Mouse (Mus musculus) neural tube, embryonic 12.5 days (tissue): ENCODE measurements around the gene U2af1l4. TPM values are rescaled to one million over a fixed set of nuclear protein-coding genes. Genes with fewer than 3 reads are reported as not detected.

Source experiments
- ATAC-seq: fragments of 200-750 bp; cut with Nextera tagmentation; 2 replicates; pipeline ENCODE4 v1.8.0; 2017; ENCODE audit warnings: low read depth, mild to moderate bottlenecking, moderate TSS enrichment, moderate library complexity; ENCODE audit not compliant: low FRiP score
- H3K27ac ChIP-seq: fragments of 300-500 bp; sonication (generic); 2 replicates; pipeline ENCODE4 v1.5.1; 2016
- H3K27me3 ChIP-seq: fragments of 300-500 bp; sonication (generic); replicated peaks from 2 replicates; pipeline ENCODE4 v1.6.1; 2016; ENCODE audit warnings: mild to moderate bottlenecking
- H3K36me3 ChIP-seq: fragments of 300-500 bp; sonication (generic); 2 replicates; pipeline ENCODE4 v1.6.1; 2016; ENCODE audit warnings: mild to moderate bottlenecking
- H3K4me1 ChIP-seq: fragments of 300-500 bp; sonication (generic); 2 replicates; pipeline ENCODE4 v1.6.1; 2016
- H3K4me2 ChIP-seq: fragments of 300-500 bp; sonication (generic); replicated peaks from 2 replicates; pipeline ENCODE4 v1.6.1; 2016; ENCODE audit warnings: mild to moderate bottlenecking
- H3K4me3 ChIP-seq: fragments of 300-500 bp; sonication (generic); 2 replicates; pipeline ENCODE4 v1.5.1; 2016
- H3K9ac ChIP-seq: fragments of 300-500 bp; sonication (generic); 2 replicates; pipeline ENCODE4 v1.6.1; 2016; ENCODE audit warnings: mild to moderate bottlenecking
- H3K9me3 ChIP-seq: fragments of 300-500 bp; sonication (generic); 2 replicates; pipeline ENCODE4 v1.6.1; 2016; ENCODE audit warnings: mild to moderate bottlenecking
- WGBS: fragments of 180-500 bp; shearing (Covaris S2); methylation state at CpG from one replicate; pipeline ENCODE4 v1.1.7; 2016; 5-methylcytosine and 5-hydroxymethylcytosine counted together
- polyA plus RNA-seq: library from polyadenylated mRNA; unstranded; fragments of >200 nt; fragmentation: Nextera tagmentation; extraction: Ambion mirVana; gene quantifications from 2 replicates; pipeline ENCODE4 v1.2.1, GENCODE M21; 2016

U2af1l4 gene
- polyA plus RNA-seq, 1 experiment from 2014 or later, result 87.9 TPM

- no peak overlapping the region for H3K9ac ChIP-seq
- H3K36me3 ChIP-seq, result peaks cover 29% of the 10 kb centered on the region
- 91% methylated on average over 18 of the region's 18 CpGs for WGBS
- no peak overlapping the region for H3K4me2 ChIP-seq
- H3K4me3 ChIP-seq, result no peak overlapping the region
- no peak for ATAC-seq
- H3K9me3 ChIP-seq, result no peaks in the 10 kb centered on the region
- peaks cover 28% of the 10 kb centered on the region for H3K4me1 ChIP-seq
- H3K27me3 ChIP-seq, result no peaks in the 10 kb centered on the region
- no peak overlapping the region for H3K27ac ChIP-seq
Observed at GRCm38 (mm10) chr7:30556894-30557536, 6.1 kb upstream of the U2af1l4 start.

- peak overlapping the region; percentile 97 for H3K4me2 ChIP-seq
- no peak overlapping the region for H3K4me3 ChIP-seq
- peaks cover 29% of the 10 kb centered on the region for H3K36me3 ChIP-seq
- no peaks in the 10 kb centered on the region for H3K27me3 ChIP-seq
- peaks cover 28% of the 10 kb centered on the region for H3K4me1 ChIP-seq
- no peak for ATAC-seq
- no peak overlapping the region for H3K27ac ChIP-seq
- WGBS, result 89% methylated on average over 13 of the region's 13 CpGs
- no peaks in the 10 kb centered on the region for H3K9me3 ChIP-seq
- H3K9ac ChIP-seq, result peak overlapping the region; percentile 70
Observed at GRCm38 (mm10) chr7:30557901-30558514, 5.1 kb upstream of the U2af1l4 start.

GRCm38 (mm10) chr7:30558656-30559442 lies 4.3 kb upstream of the U2af1l4 start:
- Histone ChIP-seq H3K4me2 (peak overlapping the region; percentile 97), H3K4me1 (peaks cover 23% of the 10 kb centered on the region), H3K27ac (no peak overlapping the region), H3K36me3 (peaks cover 29% of the 10 kb centered on the region), H3K4me3 (peak overlapping the region; percentile 57), H3K27me3 (no peaks in the 10 kb centered on the region), H3K9me3 (no peaks in the 10 kb centered on the region), H3K9ac (peak overlapping the region; percentile 70)
- WGBS, result 18% methylated on average over 12 of the region's 12 CpGs
- ATAC-seq, result no peak

- Histone ChIP-seq H3K4me3 (peak within 1 kb of the TSS; percentile 57), H3K36me3 (peaks cover 29% of the 10 kb centered on the region), H3K9ac (peak within 1 kb of the TSS; percentile 70), H3K4me1 (peaks cover 28% of the 10 kb centered on the region), H3K27ac (no peak within 1 kb of the TSS), H3K27me3 (no peaks in the 10 kb centered on the region), H3K9me3 (no peaks in the 10 kb centered on the region), H3K4me2 (peak within 1 kb of the TSS; percentile 97)
- peak; percentile 77 for ATAC-seq
- WGBS, result under 1% methylated on average over 20 of the region's 20 CpGs
Observed at GRCm38 (mm10) chr7:30559443-30559954, 3.6 kb upstream of the U2af1l4 start, which contains the start of gene Lin37. TSS of gene Lin37 (minus strand) at chr7:30559838.

GRCm38 (mm10) chr7:30560296-30560695 lies 2.8 kb upstream of the U2af1l4 start:
- H3K27me3 ChIP-seq, result no peaks in the 10 kb centered on the region
- no peak for ATAC-seq
- H3K4me1 ChIP-seq, result peaks cover 29% of the 10 kb centered on the region
- WGBS, result 70% methylated on average over 2 of the region's 2 CpGs
- H3K4me2 ChIP-seq, result peak overlapping the region; percentile 97
- H3K9ac ChIP-seq, result no peak overlapping the region
- peaks cover 27% of the 10 kb centered on the region for H3K36me3 ChIP-seq
- H3K27ac ChIP-seq, result no peak overlapping the region
- H3K4me3 ChIP-seq, result no peak overlapping the region
- no peaks in the 10 kb centered on the region for H3K9me3 ChIP-seq

GRCm38 (mm10) chr7:30562526-30563116 lies 480 bp upstream of the U2af1l4 start:
- Histone ChIP-seq H3K9ac (peak overlapping the region; percentile 55), H3K4me3 (peak overlapping the region; percentile 74), H3K4me1 (peaks cover 29% of the 10 kb centered on the region), H3K36me3 (peaks cover 26% of the 10 kb centered on the region), H3K9me3 (no peaks in the 10 kb centered on the region), H3K27me3 (no peaks in the 10 kb centered on the region), H3K4me2 (peak overlapping the region; percentile 81), H3K27ac (no peak overlapping the region)
- ATAC-seq, result no peak
- WGBS, result 3% methylated on average over 27 of the region's 27 CpGs

- 24% methylated on average over 6 of the region's 6 CpGs for WGBS
- Histone ChIP-seq H3K9ac (peak overlapping the region; percentile 70), H3K4me3 (peak overlapping the region; percentile 74), H3K27me3 (no peaks in the 10 kb centered on the region), H3K27ac (no peak overlapping the region), H3K4me1 (peaks cover 19% of the 10 kb centered on the region), H3K36me3 (peaks cover 35% of the 10 kb centered on the region), H3K9me3 (no peaks in the 10 kb centered on the region), H3K4me2 (peak overlapping the region; percentile 81)
- ATAC-seq, result no peak
Observed at GRCm38 (mm10) chr7:30563906-30564280, 792 bp downstream of the U2af1l4 start.

- Histone ChIP-seq H3K4me1 (peaks cover 17% of the 10 kb centered on the region), H3K4me2 (peak within 1 kb of the TSS; percentile 81; the same call in 1 of the 2 replicates), H3K27me3 (no peaks in the 10 kb centered on the region), H3K36me3 (peaks cover 47% of the 10 kb centered on the region), H3K9ac (no peak within 1 kb of the TSS), H3K27ac (no peak within 1 kb of the TSS), H3K9me3 (no peaks in the 10 kb centered on the region), H3K4me3 (no peak within 1 kb of the TSS)
- WGBS, result 97% methylated on average over 12 of the region's 12 CpGs
- no peak for ATAC-seq
Observed at GRCm38 (mm10) chr7:30564970-30565571, 2.0 kb downstream of the U2af1l4 start, which contains the start of gene Igflr1. TSS of gene Igflr1 (plus strand) at chr7:30565427.

- Histone ChIP-seq H3K27ac (no peak overlapping the region), H3K9me3 (no peaks in the 10 kb centered on the region), H3K4me3 (no peak overlapping the region), H3K27me3 (no peaks in the 10 kb centered on the region), H3K4me1 (peaks cover 17% of the 10 kb centered on the region), H3K36me3 (peaks cover 55% of the 10 kb centered on the region), H3K9ac (no peak overlapping the region), H3K4me2 (no peak overlapping the region)
- no peak for ATAC-seq
- 90% methylated on average over 9 of the region's 9 CpGs for WGBS
Observed at GRCm38 (mm10) chr7:30566033-30566432, 2.9 kb downstream of the U2af1l4 start.

GRCm38 (mm10) chr7:30567555-30567954 lies 4.5 kb downstream of the U2af1l4 start:
- Histone ChIP-seq H3K4me1 (peaks cover 10% of the 10 kb centered on the region), H3K27me3 (no peaks in the 10 kb centered on the region), H3K9ac (no peak overlapping the region), H3K27ac (no peak overlapping the region), H3K4me3 (no peak overlapping the region), H3K9me3 (no peaks in the 10 kb centered on the region), H3K36me3 (peaks cover 66% of the 10 kb centered on the region), H3K4me2 (no peak overlapping the region)
- 88% methylated on average over 11 of the region's 11 CpGs for WGBS
- ATAC-seq, result no peak

- Histone ChIP-seq H3K4me3 (no peak overlapping the region), H3K4me2 (no peak overlapping the region), H3K27me3 (no peaks in the 10 kb centered on the region), H3K9ac (no peak overlapping the region), H3K9me3 (no peaks in the 10 kb centered on the region), H3K27ac (no peak overlapping the region), H3K4me1 (no peaks in the 10 kb centered on the region), H3K36me3 (peaks cover 91% of the 10 kb centered on the region)
- whole genome bisulfite sequencing, result 90% methylated on average over 5 of the region's 5 CpGs
- ATAC-seq, result no peak
Observed at GRCm38 (mm10) chr7:30572389-30572788, 9.3 kb downstream of the U2af1l4 start.
